Mouse (Mus musculus): Measurements from ENCODE around the gene Sema3d. TPM values are rescaled to one million over a fixed set of nuclear protein-coding genes. Genes with fewer than 3 reads are reported as not detected.

The Sema3d gene
- polyA plus RNA-seq, 1 experiment from 2014 or later: 1.9 TPM

DNA sequence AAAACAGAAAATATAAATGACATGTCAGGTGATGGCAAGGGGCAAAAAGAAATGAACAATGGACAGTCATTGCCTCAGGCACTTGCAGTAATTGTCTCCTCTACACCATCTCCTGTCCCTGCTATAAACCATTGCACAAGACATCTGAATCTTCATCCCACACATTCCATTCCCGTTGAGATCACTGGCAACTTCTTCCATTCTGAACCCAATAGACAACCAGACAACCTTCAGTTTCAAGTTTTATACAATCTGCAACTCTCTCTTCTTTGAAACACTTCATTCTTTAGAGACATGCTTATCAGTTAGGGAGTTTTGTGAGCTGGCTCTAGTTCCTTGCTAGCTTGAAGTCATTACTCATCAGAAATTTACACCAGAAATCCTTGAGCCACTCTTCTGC lies 192.1 kb downstream of the Sema3d start:
- no peaks in the 10 kb centered on the region for H3K9me3 ChIP-seq (replicated peaks)
- 91% methylated on average over 1 of the region's 1 CpGs for WGBS

GRCm38 (mm10) chr5:12579752-12580151 lies 196.6 kb downstream of the Sema3d start:
- 68% methylated on average over 4 of the region's 4 CpGs for WGBS
- Histone ChIP-seq H3K27ac (replicated peaks) (no peak overlapping the region), H3K36me3 (no peaks in the 10 kb centered on the region), H3K4me3 (no peak overlapping the region), H3K4me1 (peaks cover 7% of the 10 kb centered on the region), H3K27me3 (ENCODE audit: low read depth, poor library complexity, severe bottlenecking) (no peaks in the 10 kb centered on the region), H3K9me3 (replicated peaks) (no peaks in the 10 kb centered on the region)
- DNase-seq (ENCODE audit: low spot score): no peak

More for the DNA sequence above, 192.1 kb downstream of the Sema3d start:
- Histone ChIP-seq H3K27ac (replicated peaks) (no peak overlapping the region), H3K4me3 (no peak overlapping the region), H3K27me3 (ENCODE audit: low read depth, poor library complexity, severe bottlenecking) (no peaks in the 10 kb centered on the region), H3K4me1 (peaks cover 7% of the 10 kb centered on the region), H3K36me3 (no peaks in the 10 kb centered on the region)
- DNase-seq (ENCODE audit: low spot score): no peak

- Histone ChIP-seq H3K4me3 (no peak overlapping the region), H3K36me3 (no peaks in the 10 kb centered on the region), H3K9me3 (replicated peaks) (no peaks in the 10 kb centered on the region), H3K4me1 (no peaks in the 10 kb centered on the region; the same call in 1 of the 2 replicates), H3K27ac (replicated peaks) (no peak overlapping the region), H3K27me3 (ENCODE audit: low read depth, poor library complexity, severe bottlenecking) (no peaks in the 10 kb centered on the region)
- 91% methylated on average over 1 of the region's 1 CpGs for WGBS
- DNase-seq (ENCODE audit: low spot score): no peak
Measured at GRCm38 (mm10) chr5:12582540-12582939, 199.4 kb downstream of the Sema3d start.

- Histone ChIP-seq H3K27ac (replicated peaks) (no peak overlapping the region), H3K27me3 (ENCODE audit: low read depth, poor library complexity, severe bottlenecking) (no peaks in the 10 kb centered on the region), H3K36me3 (no peaks in the 10 kb centered on the region), H3K4me3 (no peak overlapping the region), H3K9me3 (replicated peaks) (no peaks in the 10 kb centered on the region), H3K4me1 (no peaks in the 10 kb centered on the region; the same call in 1 of the 2 replicates)
- no peak for DNase-seq (ENCODE audit: low spot score)
- 77% methylated on average over 3 of the region's 3 CpGs for WGBS
Measured at GRCm38 (mm10) chr5:12583293-12583834, 200.2 kb downstream of the Sema3d start.

GRCm38 (mm10) chr5:12584886-12585285 lies 201.7 kb downstream of the Sema3d start:
- Histone ChIP-seq H3K4me3 (no peak overlapping the region), H3K4me1 (no peaks in the 10 kb centered on the region), H3K9me3 (replicated peaks) (no peaks in the 10 kb centered on the region), H3K27ac (replicated peaks) (no peak overlapping the region), H3K27me3 (ENCODE audit: low read depth, poor library complexity, severe bottlenecking) (no peaks in the 10 kb centered on the region), H3K36me3 (no peaks in the 10 kb centered on the region)
- no peak for DNase-seq (ENCODE audit: low spot score)
- WGBS: 82% methylated on average over 9 of the region's 9 CpGs

DNA sequence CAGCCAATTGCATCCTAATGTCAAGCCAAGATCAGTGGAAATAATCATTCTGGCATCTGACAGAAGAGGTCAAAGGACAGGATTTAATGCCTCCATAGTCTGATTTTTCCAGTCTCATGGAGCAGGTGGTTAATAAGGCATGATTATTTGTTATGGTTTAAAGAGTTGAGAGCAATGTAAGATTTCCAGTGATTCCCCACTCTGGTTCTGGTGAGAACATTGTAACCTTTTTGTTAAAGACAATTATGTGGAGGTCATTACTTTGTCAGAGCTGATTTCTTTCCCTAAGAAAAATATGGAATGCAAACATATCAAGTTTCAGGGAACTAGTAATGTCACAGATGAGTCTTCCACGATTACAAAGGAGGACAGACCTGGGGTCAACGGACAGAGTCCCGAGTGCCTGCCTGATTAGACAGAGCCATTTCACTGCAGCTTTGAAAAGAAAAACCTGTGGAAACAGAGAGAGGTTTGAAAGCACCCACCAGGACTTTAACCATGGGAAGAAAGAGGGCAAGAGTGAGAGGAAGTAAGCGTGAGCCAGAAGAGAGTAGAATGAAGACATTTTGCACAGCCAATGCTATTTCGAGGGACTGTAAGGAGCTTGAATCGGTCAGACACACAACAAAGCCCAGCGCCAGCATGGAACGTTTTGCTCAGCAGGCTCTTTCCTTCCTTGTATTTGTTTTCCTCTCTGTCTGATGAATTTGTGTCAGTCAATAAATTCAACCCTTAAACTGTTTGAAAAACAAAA lies 251.2 kb downstream of the Sema3d start:
- H3K4me3 ChIP-seq: no peak overlapping the region
- peak; percentile 47 for DNase-seq (ENCODE audit: low spot score)

GRCm38 (mm10) chr5:12637763-12638468 lies 254.7 kb downstream of the Sema3d start:
- Histone ChIP-seq H3K9me3 (replicated peaks) (no peaks in the 10 kb centered on the region), H3K27me3 (ENCODE audit: low read depth, poor library complexity, severe bottlenecking) (no peaks in the 10 kb centered on the region), H3K27ac (replicated peaks) (no peak overlapping the region), H3K36me3 (no peaks in the 10 kb centered on the region), H3K4me3 (no peak overlapping the region), H3K4me1 (peaks cover 27% of the 10 kb centered on the region)
- DNase-seq (ENCODE audit: low spot score): no peak
- 86% methylated on average over 7 of the region's 7 CpGs for WGBS

More for the DNA sequence above, 251.2 kb downstream of the Sema3d start:
- Histone ChIP-seq H3K36me3 (no peaks in the 10 kb centered on the region), H3K27me3 (ENCODE audit: low read depth, poor library complexity, severe bottlenecking) (no peaks in the 10 kb centered on the region), H3K9me3 (replicated peaks) (no peaks in the 10 kb centered on the region), H3K27ac (replicated peaks) (peak overlapping the region; percentile 60), H3K4me1 (peaks cover 34% of the 10 kb centered on the region)
- WGBS: 18% methylated on average over 8 of the region's 8 CpGs

All from midbrain, embryonic 10.5 days (tissue).